Mouse (Mus musculus) monocyte, adult 59 days (primary cell): Measurements from ENCODE around the gene Zfp263. TPM values are rescaled to one million over a fixed set of nuclear protein-coding genes. Genes with fewer than 3 reads are reported as not detected.

Experiments
- total RNA-seq, 2 experiments: library from RNA; stranded (reverse); gene quantifications; one replicate each; pipeline ENCODE4 v1.2.4; 2023

Gene Zfp263
- 10 to 100 TPM; 76.8 to 78.0 TPM for total RNA-seq

GRCm38 (mm10) chr16:3743503-3744185, at the start of gene Zfp263:
Zfp263 (plus strand) TSS chr16:3744093.

GRCm38 (mm10) chr16:3717980-3718379, 25.9 kb upstream of the Zfp263 start, which contains the start of gene Mefv:
Mefv (minus strand) TSS chr16:3718097.

Other genes with a start within 250 kb of the Zfp263 start
- not detected for gene Olfr161, start 153.1 kb upstream of the Zfp263 start, total RNA-seq
- gene Mefv, start 26.0 kb upstream of the Zfp263 start, total RNA-seq, result 10 to 100 TPM; 86.4 to 98.5 TPM
- not detected for gene Olfr15, start 86.8 kb downstream of the Zfp263 start, total RNA-seq
- gene Zfp174, start 103.2 kb downstream of the Zfp263 start, total RNA-seq, result under 1 TPM; 0.39 to 0.64 TPM
- gene Naa60, start 128.3 kb downstream of the Zfp263 start, total RNA-seq, result 100 to 1,000 TPM; 118 to 130 TPM
- gene Zfp597, start 140.5 kb downstream of the Zfp263 start, total RNA-seq, result 10 to 100 TPM; 11.8 to 17.2 TPM
- gene Gm20695, start 140.6 kb downstream of the Zfp263 start, total RNA-seq, result 1 to 10 TPM; 1.0 to 2.8 TPM
- 1 to 10 TPM; 3.7 to 4.3 TPM for gene 1700037C18Rik, start 164.6 kb downstream of the Zfp263 start, total RNA-seq
- gene Cluap1, start 164.7 kb downstream of the Zfp263 start, total RNA-seq, result 10 to 100 TPM; 11.0 to 13.2 TPM
- gene Nlrc3, start 232.5 kb downstream of the Zfp263 start, total RNA-seq, result 1 to 10 TPM; 1.7 to 2.6 TPM